Mouse (Mus musculus): ENCODE measurements around the gene Bloc1s4. TPM values are rescaled to one million over a fixed set of nuclear protein-coding genes. Genes with fewer than 3 reads are reported as not detected.

Gene Bloc1s4
- polyA plus RNA-seq, 1 experiment from 2014 or later = 26.0 TPM

Other genes starting within 250 kb of the Bloc1s4 start
- gene Tbc1d14, start 155.4 kb downstream of the Bloc1s4 start, polyA plus RNA-seq (2015; fragmentation: Nextera tagmentation; extraction: Ambion mirVana) = 63.8 and 74.4 TPM in 2 replicates
- 25.9 and 32.6 TPM in 2 replicates for gene D5Ertd579e, start 52.6 kb downstream of the Bloc1s4 start, polyA plus RNA-seq (2015; fragmentation: Nextera tagmentation; extraction: Ambion mirVana)
- gene Mrfap1, start 48.1 kb upstream of the Bloc1s4 start, polyA plus RNA-seq (2015; fragmentation: Nextera tagmentation; extraction: Ambion mirVana) = 271 and 296 TPM in 2 replicates
- gene Man2b2, start 82.0 kb upstream of the Bloc1s4 start, polyA plus RNA-seq (2015; fragmentation: Nextera tagmentation; extraction: Ambion mirVana) = 13.8 and 15.2 TPM in 2 replicates
- 52.4 and 58.2 TPM in 2 replicates for gene Ppp2r2c, start 119.9 kb upstream of the Bloc1s4 start, polyA plus RNA-seq (2015; fragmentation: Nextera tagmentation; extraction: Ambion mirVana)
- 11.0 and 12.3 TPM in 2 replicates for gene Wfs1, start 240.6 kb upstream of the Bloc1s4 start, polyA plus RNA-seq (2015; fragmentation: Nextera tagmentation; extraction: Ambion mirVana)

All from hindbrain, embryonic 16.5 days (tissue).